Mouse (Mus musculus) adrenal gland, postnatal 36 days (tissue): ENCODE results near the gene Mettl26. TPM values are rescaled to one million over a fixed set of nuclear protein-coding genes. Genes with fewer than 3 reads are reported as not detected.

Experiments
- DNase-seq, 2 experiments: peaks; one replicate each; pipeline ENCODE4 v3.0.0; 2021; ENCODE audit warnings: mixed read lengths in 1 of 2
- total RNA-seq, 2 experiments: library from RNA; stranded (reverse); gene quantifications; 2 replicates each; pipeline ENCODE4 v1.2.3; 2021

Mettl26 gene
- total RNA-seq, 2 experiments from 2014 or later: 106 to 124 TPM

- DNase-seq: peak; percentile 83 to 88
Observed at GRCm38 (mm10) chr17:25867836-25868600, 6.9 kb upstream of the Mettl26 start.

GRCm38 (mm10) chr17:25868601-25869191 lies 6.2 kb upstream of the Mettl26 start, which contains the start of gene Mcrip2:
Gene Mcrip2 (minus strand): TSS chr17:25868764.
- DNase-seq: peak; percentile 93 to 94

- no peak for DNase-seq
Observed at GRCm38 (mm10) chr17:25869498-25869897, 5.4 kb upstream of the Mettl26 start.

GRCm38 (mm10) chr17:25869954-25870353 lies 4.9 kb upstream of the Mettl26 start:
- no peak for DNase-seq

GRCm38 (mm10) chr17:25871566-25871965 lies 3.3 kb upstream of the Mettl26 start:
- peak; percentile 75 to 82 for DNase-seq

GRCm38 (mm10) chr17:25872676-25873075 lies 2.2 kb upstream of the Mettl26 start:
- DNase-seq: no peak

GRCm38 (mm10) chr17:25873405-25874147 lies 1.3 kb upstream of the Mettl26 start:
- no peak for DNase-seq

GRCm38 (mm10) chr17:25874148-25874720 lies 640 bp upstream of the Mettl26 start:
- DNase-seq: peak; percentile 65 to 67

GRCm38 (mm10) chr17:25875171-25876136 lies 580 bp downstream of the Mettl26 start:
- peak; percentile 93 to 95 for DNase-seq

GRCm38 (mm10) chr17:25876347-25876915 lies 1.6 kb downstream of the Mettl26 start:
- DNase-seq: peak in 1 of 2 experiments; percentile 53

- DNase-seq: no peak
Observed at GRCm38 (mm10) chr17:25877025-25877424, 2.2 kb downstream of the Mettl26 start.

GRCm38 (mm10) chr17:25877741-25878610 lies 3.1 kb downstream of the Mettl26 start:
- DNase-seq: no peak

- DNase-seq: no peak
Observed at GRCm38 (mm10) chr17:25878611-25879180, 3.8 kb downstream of the Mettl26 start.

GRCm38 (mm10) chr17:25879261-25879660 lies 4.4 kb downstream of the Mettl26 start:
- peak; percentile 69 to 72 for DNase-seq

- DNase-seq: peak in 1 of 2 experiments; percentile 15
Observed at GRCm38 (mm10) chr17:25879750-25880149, 4.9 kb downstream of the Mettl26 start.

- peak in 1 of 2 experiments; percentile 4 for DNase-seq
Observed at GRCm38 (mm10) chr17:25880196-25880910, 5.5 kb downstream of the Mettl26 start, which contains the start of gene Wfikkn1. Gene Wfikkn1 (minus strand): TSS chr17:25880858.

GRCm38 (mm10) chr17:25880913-25881641 lies 6.2 kb downstream of the Mettl26 start:
- DNase-seq: peak in 1 of 2 experiments; percentile 53

- peak in 1 of 2 experiments; percentile 7 for DNase-seq
Observed at GRCm38 (mm10) chr17:25881691-25882090, 6.8 kb downstream of the Mettl26 start.
